Mouse (Mus musculus): ENCODE measurements around the gene Sqstm1. TPM values are rescaled to one million over a fixed set of nuclear protein-coding genes. Genes with fewer than 3 reads are reported as not detected.
A peak's percentile ranks its signal among the peaks of the same experiment; 100 is the strongest.
"Not testable (repeated sequence)": the region's sequence is repeated elsewhere in the genome, so short reads cannot be mapped to it uniquely, and the experiment has no call there.

The Sqstm1 gene
- polyA plus RNA-seq, 1 experiment, result 43.2 TPM

DNA sequence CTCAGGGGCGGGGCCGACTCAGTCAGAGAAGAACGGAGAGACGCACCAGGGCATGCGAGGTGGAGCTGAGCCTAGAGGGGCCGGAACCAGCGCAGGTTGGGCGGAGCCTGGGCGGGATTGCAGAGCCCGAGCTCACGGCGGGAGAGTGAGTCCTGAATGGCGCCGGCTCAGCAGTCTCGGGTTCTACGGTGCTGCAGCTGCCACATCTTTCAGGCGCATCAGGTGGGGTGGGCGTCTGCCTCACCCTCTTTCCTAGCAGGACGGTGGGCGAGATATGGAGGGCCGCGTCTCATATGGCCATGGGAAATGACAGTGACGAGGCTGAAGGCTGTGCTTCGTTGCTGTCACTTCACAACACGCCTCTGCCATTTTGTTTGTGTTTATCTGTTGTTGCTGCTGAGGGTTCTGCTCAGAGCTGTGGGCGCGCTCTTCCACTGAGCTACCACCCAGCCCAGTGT lies 35.9 kb downstream of the Sqstm1 start:
- Histone ChIP-seq H3K4me1 (ENCODE audit: control insufficient read depth, insufficient read depth, low read length) (peaks cover 2% of the 10 kb centered on the region; the same call in 1 of the 2 replicates), H3K27me3 (ENCODE audit: control insufficient read depth, insufficient read depth, low read length) (no peaks in the 10 kb centered on the region), H3K27ac (ENCODE audit: control insufficient read depth, insufficient read depth, low read depth, low read length) (peak overlapping the region; percentile 54), H3K36me3 (ENCODE audit: control insufficient read depth, insufficient read depth, low read length) (peaks cover 4% of the 10 kb centered on the region), H3K4me3 (ENCODE audit: control insufficient read depth, low read depth, low read length) (peak overlapping the region; percentile 91)
- TF ChIP-seq POLR2A (IDR thresholded peaks at IDR 0.05; ENCODE audit: control insufficient read depth, low read depth, low read length) (peak; percentile 87), CTCF (IDR thresholded peaks at IDR 0.05; ENCODE audit: control insufficient read depth, insufficient read depth, insufficient replicate concordance, low read depth, low read length) (no peak)

GRCm38 (mm10) chr11:50174111-50174729 lies 36.4 kb downstream of the Sqstm1 start, which contains the start of gene Mrnip:
TSS of gene Mrnip (plus strand) at chr11:50174444.
- not testable (repeated sequence) for H3K36me3 ChIP-seq (ENCODE audit: control insufficient read depth, insufficient read depth, low read length); H3K27me3 ChIP-seq (ENCODE audit: control insufficient read depth, insufficient read depth, low read length); H3K4me1 ChIP-seq (ENCODE audit: control insufficient read depth, insufficient read depth, low read length)
- Histone ChIP-seq H3K27ac (ENCODE audit: control insufficient read depth, insufficient read depth, low read depth, low read length) (peak within 1 kb of the TSS; percentile 73), H3K4me3 (ENCODE audit: control insufficient read depth, low read depth, low read length) (peak within 1 kb of the TSS; percentile 91)

GRCm38 (mm10) chr11:50168352-50168751 lies 42.3 kb downstream of the Sqstm1 start:
- no peak overlapping the region for H3K4me3 ChIP-seq (ENCODE audit: control insufficient read depth, low read depth, low read length)
- H3K36me3 ChIP-seq (ENCODE audit: control insufficient read depth, insufficient read depth, low read length), result no peaks in the 10 kb centered on the region
- no peaks in the 10 kb centered on the region for H3K27me3 ChIP-seq (ENCODE audit: control insufficient read depth, insufficient read depth, low read length)
- no peak overlapping the region for H3K27ac ChIP-seq (ENCODE audit: control insufficient read depth, insufficient read depth, low read depth, low read length)
- no peak for TF ChIP-seq CTCF (IDR thresholded peaks at IDR 0.05; ENCODE audit: control insufficient read depth, insufficient read depth, insufficient replicate concordance, low read depth, low read length)
- TF ChIP-seq POLR2A (IDR thresholded peaks at IDR 0.05; ENCODE audit: control insufficient read depth, low read depth, low read length), result no peak
- H3K4me1 ChIP-seq (ENCODE audit: control insufficient read depth, insufficient read depth, low read length), result peaks cover 4% of the 10 kb centered on the region; the same call in 1 of the 2 replicates

- H3K36me3 ChIP-seq (ENCODE audit: control insufficient read depth, insufficient read depth, low read length), result no peaks in the 10 kb centered on the region
Measured at GRCm38 (mm10) chr11:50162338-50163050, 48.1 kb downstream of the Sqstm1 start.

GRCm38 (mm10) chr11:50161578-50162304 lies 48.9 kb downstream of the Sqstm1 start:
- TF ChIP-seq CTCF (IDR thresholded peaks at IDR 0.05; ENCODE audit: control insufficient read depth, insufficient read depth, insufficient replicate concordance, low read depth, low read length), result peak; percentile 93; the same call in 1 of the 2 replicates
- no peak for TF ChIP-seq POLR2A (IDR thresholded peaks at IDR 0.05; ENCODE audit: control insufficient read depth, low read depth, low read length)
- no peaks in the 10 kb centered on the region for H3K27me3 ChIP-seq (ENCODE audit: control insufficient read depth, insufficient read depth, low read length)
- H3K4me3 ChIP-seq (ENCODE audit: control insufficient read depth, low read depth, low read length), result no peak overlapping the region
- no peak overlapping the region for H3K27ac ChIP-seq (ENCODE audit: control insufficient read depth, insufficient read depth, low read depth, low read length)
- H3K36me3 ChIP-seq (ENCODE audit: control insufficient read depth, insufficient read depth, low read length), result no peaks in the 10 kb centered on the region
- no peaks in the 10 kb centered on the region for H3K4me1 ChIP-seq (ENCODE audit: control insufficient read depth, insufficient read depth, low read length)

More at GRCm38 (mm10) chr11:50162338-50163050, 48.1 kb downstream of the Sqstm1 start:
- H3K27me3 ChIP-seq (ENCODE audit: control insufficient read depth, insufficient read depth, low read length), result no peaks in the 10 kb centered on the region
- H3K27ac ChIP-seq (ENCODE audit: control insufficient read depth, insufficient read depth, low read depth, low read length), result no peak overlapping the region
- H3K4me3 ChIP-seq (ENCODE audit: control insufficient read depth, low read depth, low read length), result no peak overlapping the region
- no peaks in the 10 kb centered on the region for H3K4me1 ChIP-seq (ENCODE audit: control insufficient read depth, insufficient read depth, low read length)
- TF ChIP-seq CTCF (IDR thresholded peaks at IDR 0.05; ENCODE audit: control insufficient read depth, insufficient read depth, insufficient replicate concordance, low read depth, low read length) (no peak), POLR2A (IDR thresholded peaks at IDR 0.05; ENCODE audit: control insufficient read depth, low read depth, low read length) (no peak)

DNA sequence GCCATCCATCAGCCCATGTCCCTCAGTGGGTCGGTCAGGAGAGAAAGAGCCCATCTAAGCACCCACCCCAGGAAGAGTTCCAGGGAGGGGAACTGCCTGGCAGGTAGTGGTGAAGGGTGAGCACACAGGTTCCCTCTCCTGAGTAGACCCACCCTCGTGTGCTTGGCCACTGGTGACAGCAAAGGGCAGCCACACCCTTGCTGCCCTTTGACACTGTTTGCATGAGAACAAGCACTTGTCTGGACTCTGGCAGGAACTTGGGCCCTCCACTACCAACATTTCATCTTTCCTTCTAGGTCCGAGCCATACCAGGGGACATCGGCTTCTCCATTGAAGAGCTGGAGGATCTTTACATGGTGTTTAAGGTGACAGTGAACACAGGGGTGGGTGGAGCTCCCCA lies 51.3 kb downstream of the Sqstm1 start:
- H3K4me3 ChIP-seq (ENCODE audit: control insufficient read depth, low read depth, low read length), result no peak overlapping the region
- no peaks in the 10 kb centered on the region for H3K36me3 ChIP-seq (ENCODE audit: control insufficient read depth, insufficient read depth, low read length)
- no peak overlapping the region for H3K27ac ChIP-seq (ENCODE audit: control insufficient read depth, insufficient read depth, low read depth, low read length)
- no peak for TF ChIP-seq CTCF (IDR thresholded peaks at IDR 0.05; ENCODE audit: control insufficient read depth, insufficient read depth, insufficient replicate concordance, low read depth, low read length)
- TF ChIP-seq POLR2A (IDR thresholded peaks at IDR 0.05; ENCODE audit: control insufficient read depth, low read depth, low read length), result no peak
- H3K4me1 ChIP-seq (ENCODE audit: control insufficient read depth, insufficient read depth, low read length), result no peaks in the 10 kb centered on the region
- no peaks in the 10 kb centered on the region for H3K27me3 ChIP-seq (ENCODE audit: control insufficient read depth, insufficient read depth, low read length)

DNA sequence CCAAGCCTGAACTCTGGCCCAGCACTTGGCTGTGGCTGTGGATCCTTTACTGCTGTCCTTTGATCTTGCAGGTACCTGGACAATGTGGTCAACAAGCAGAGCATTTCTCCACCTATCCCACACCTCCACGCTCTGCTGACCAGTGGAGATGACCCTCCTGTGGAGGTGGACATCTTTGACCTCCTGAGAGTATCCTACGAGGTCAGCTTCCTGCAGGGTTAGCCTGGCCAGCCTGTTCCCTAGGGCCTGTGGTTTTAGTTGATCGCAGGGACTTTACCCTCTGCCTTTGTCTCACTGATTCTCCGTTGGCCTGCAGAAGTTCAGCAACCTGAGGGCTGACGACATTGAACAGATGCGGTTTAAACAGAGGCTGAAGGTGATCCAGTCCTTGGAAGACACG lies 52.3 kb downstream of the Sqstm1 start:
- H3K27ac ChIP-seq (ENCODE audit: control insufficient read depth, insufficient read depth, low read depth, low read length), result no peak overlapping the region
- TF ChIP-seq CTCF (IDR thresholded peaks at IDR 0.05; ENCODE audit: control insufficient read depth, insufficient read depth, insufficient replicate concordance, low read depth, low read length) (no peak), POLR2A (IDR thresholded peaks at IDR 0.05; ENCODE audit: control insufficient read depth, low read depth, low read length) (no peak)
- no peak overlapping the region for H3K4me3 ChIP-seq (ENCODE audit: control insufficient read depth, low read depth, low read length)
- no peaks in the 10 kb centered on the region for H3K27me3 ChIP-seq (ENCODE audit: control insufficient read depth, insufficient read depth, low read length)
- no peaks in the 10 kb centered on the region for H3K4me1 ChIP-seq (ENCODE audit: control insufficient read depth, insufficient read depth, low read length)
- H3K36me3 ChIP-seq (ENCODE audit: control insufficient read depth, insufficient read depth, low read length), result no peaks in the 10 kb centered on the region

Measured in testis, adult 2 months (tissue).